Mouse (Mus musculus): ENCODE data around the gene Mpp1. TPM values are rescaled to one million over a fixed set of nuclear protein-coding genes. Genes with fewer than 3 reads are reported as not detected.

The Mpp1 gene
- polyA plus RNA-seq, 1 experiment from 2014 or later: 20.4 TPM

DNA sequence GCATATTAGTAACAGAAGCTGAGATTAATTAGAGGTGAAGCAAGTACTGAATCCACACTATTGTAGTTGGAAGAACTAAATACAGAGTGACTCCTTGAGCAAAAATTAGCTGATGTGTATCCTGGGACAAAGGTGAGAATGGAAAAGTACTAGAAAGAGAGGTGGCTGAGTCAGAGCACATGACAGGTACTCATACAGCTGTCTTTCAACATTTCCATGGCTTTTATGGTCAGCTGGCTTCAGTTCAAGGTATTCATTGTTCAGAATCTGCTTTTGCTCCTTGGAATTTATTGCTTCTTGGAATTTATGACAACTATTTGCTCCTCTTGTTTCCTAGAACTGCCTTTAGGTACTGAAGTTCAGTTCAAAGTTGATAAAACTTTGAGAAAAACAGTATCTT is 6.1 kb upstream of the Mpp1 start:
- Histone ChIP-seq H3K36me3 (ENCODE audit: control insufficient read depth, insufficient read depth, low read length) (no peaks in the 10 kb centered on the region), H3K27me3 (ENCODE audit: control insufficient read depth, insufficient read depth, low read length) (no peaks in the 10 kb centered on the region), H3K4me1 (ENCODE audit: control insufficient read depth, insufficient read depth, low read length) (no peaks in the 10 kb centered on the region), H3K9ac (replicated peaks; ENCODE audit: low read length) (no peak overlapping the region), H3K4me3 (replicated peaks; ENCODE audit: low read depth, low read length) (no peak overlapping the region), H3K27ac (replicated peaks; ENCODE audit: low read depth, low read length) (no peak overlapping the region), H3K9me3 (ENCODE audit: control insufficient read depth, low read length) (no peaks in the 10 kb centered on the region), H3K4me2 (ENCODE audit: low read length) (no peak overlapping the region)
- DNase-seq (no peak), ATAC-seq (ENCODE audit: low FRiP score, low TSS enrichment) (no peak)

DNA sequence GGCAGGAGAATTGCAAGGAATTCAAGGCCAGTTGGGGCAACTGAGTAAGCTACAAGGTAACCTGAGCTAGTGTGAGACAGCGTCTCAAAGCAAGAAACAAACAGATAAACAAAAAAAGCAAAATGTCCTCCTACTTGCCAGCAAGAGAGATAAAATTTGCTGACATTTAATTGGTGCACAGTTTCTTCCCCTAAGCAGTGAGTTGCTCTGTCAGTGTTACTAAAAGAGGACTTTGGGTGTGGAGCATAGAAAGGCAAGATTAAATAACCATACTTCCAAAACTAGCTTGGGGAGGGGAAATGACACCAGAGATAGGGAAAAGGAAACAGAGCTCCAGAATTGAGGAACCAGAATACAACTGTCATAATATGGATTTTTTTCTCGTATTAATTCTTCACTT is 1.3 kb downstream of the Mpp1 start:
- no peaks in the 10 kb centered on the region for H3K27me3 ChIP-seq (ENCODE audit: control insufficient read depth, insufficient read depth, low read length)
- ATAC-seq (ENCODE audit: low FRiP score, low TSS enrichment) (no peak), DNase-seq (no peak)
- no peaks in the 10 kb centered on the region for H3K9me3 ChIP-seq (ENCODE audit: control insufficient read depth, low read length)
- H3K4me1 ChIP-seq (ENCODE audit: control insufficient read depth, insufficient read depth, low read length): no peaks in the 10 kb centered on the region
- no peaks in the 10 kb centered on the region for H3K36me3 ChIP-seq (ENCODE audit: control insufficient read depth, insufficient read depth, low read length)
- H3K4me2 ChIP-seq (ENCODE audit: low read length): no peak overlapping the region
- no peak overlapping the region for H3K27ac ChIP-seq (replicated peaks; ENCODE audit: low read depth, low read length)
- H3K4me3 ChIP-seq (replicated peaks; ENCODE audit: low read depth, low read length): no peak overlapping the region
- 79% methylated on average over 2 of the region's 2 CpGs for WGBS
- H3K9ac ChIP-seq (replicated peaks; ENCODE audit: low read length): no peak overlapping the region

GRCm38 (mm10) chrX:75128333-75128980 is 2.4 kb downstream of the Mpp1 start:
- DNase-seq (no peak), ATAC-seq (ENCODE audit: low FRiP score, low TSS enrichment) (no peak)

GRCm38 (mm10) chrX:75126893-75127292 is 3.9 kb downstream of the Mpp1 start:
- Histone ChIP-seq H3K36me3 (ENCODE audit: control insufficient read depth, insufficient read depth, low read length) (no peaks in the 10 kb centered on the region), H3K9ac (replicated peaks; ENCODE audit: low read length) (no peak overlapping the region), H3K27me3 (ENCODE audit: control insufficient read depth, insufficient read depth, low read length) (no peaks in the 10 kb centered on the region), H3K27ac (replicated peaks; ENCODE audit: low read depth, low read length) (no peak overlapping the region), H3K4me2 (ENCODE audit: low read length) (no peak overlapping the region), H3K4me3 (replicated peaks; ENCODE audit: low read depth, low read length) (no peak overlapping the region), H3K9me3 (ENCODE audit: control insufficient read depth, low read length) (no peaks in the 10 kb centered on the region), H3K4me1 (ENCODE audit: control insufficient read depth, insufficient read depth, low read length) (no peaks in the 10 kb centered on the region)
- ATAC-seq (ENCODE audit: low FRiP score, low TSS enrichment): no peak
- no peak for DNase-seq

More at GRCm38 (mm10) chrX:75128333-75128980, 2.4 kb downstream of the Mpp1 start:
- no peak overlapping the region for H3K9ac ChIP-seq (replicated peaks; ENCODE audit: low read length)
- H3K4me1 ChIP-seq (ENCODE audit: control insufficient read depth, insufficient read depth, low read length): no peaks in the 10 kb centered on the region
- no peaks in the 10 kb centered on the region for H3K9me3 ChIP-seq (ENCODE audit: control insufficient read depth, low read length)
- no peak overlapping the region for H3K4me2 ChIP-seq (ENCODE audit: low read length)
- no peaks in the 10 kb centered on the region for H3K36me3 ChIP-seq (ENCODE audit: control insufficient read depth, insufficient read depth, low read length)
- H3K27ac ChIP-seq (replicated peaks; ENCODE audit: low read depth, low read length): no peak overlapping the region
- no peak overlapping the region for H3K4me3 ChIP-seq (replicated peaks; ENCODE audit: low read depth, low read length)
- H3K27me3 ChIP-seq (ENCODE audit: control insufficient read depth, insufficient read depth, low read length): no peaks in the 10 kb centered on the region

DNA sequence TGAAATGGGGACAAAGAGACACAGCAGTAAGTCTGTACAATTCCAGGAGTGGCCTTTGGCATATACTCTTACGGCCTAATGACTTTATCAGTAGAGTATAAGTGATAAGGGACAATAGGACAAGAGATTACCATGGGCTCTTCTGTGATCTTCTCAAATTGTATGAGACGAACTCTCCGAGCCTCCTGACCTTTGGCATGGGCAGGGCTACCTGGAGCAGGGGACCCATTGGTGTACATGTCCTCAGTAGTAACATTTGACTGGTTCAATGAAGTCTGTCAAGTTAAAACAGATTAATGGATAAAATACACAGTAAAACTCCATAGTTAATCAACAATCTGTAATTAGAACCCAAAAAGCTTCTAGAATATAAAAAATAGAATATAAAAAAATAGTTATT is 5.2 kb downstream of the Mpp1 start:
- DNase-seq: no peak
- H3K36me3 ChIP-seq (ENCODE audit: control insufficient read depth, insufficient read depth, low read length): no peaks in the 10 kb centered on the region
- no peak overlapping the region for H3K9ac ChIP-seq (replicated peaks; ENCODE audit: low read length)
- no peak for ATAC-seq (ENCODE audit: low FRiP score, low TSS enrichment)
- no peaks in the 10 kb centered on the region for H3K9me3 ChIP-seq (ENCODE audit: control insufficient read depth, low read length)
- no peak overlapping the region for H3K4me3 ChIP-seq (replicated peaks; ENCODE audit: low read depth, low read length)
- H3K4me1 ChIP-seq (ENCODE audit: control insufficient read depth, insufficient read depth, low read length): no peaks in the 10 kb centered on the region
- H3K4me2 ChIP-seq (ENCODE audit: low read length): no peak overlapping the region
- no peaks in the 10 kb centered on the region for H3K27me3 ChIP-seq (ENCODE audit: control insufficient read depth, insufficient read depth, low read length)
- no peak overlapping the region for H3K27ac ChIP-seq (replicated peaks; ENCODE audit: low read depth, low read length)
- WGBS: 83% methylated on average over 3 of the region's 3 CpGs

DNA sequence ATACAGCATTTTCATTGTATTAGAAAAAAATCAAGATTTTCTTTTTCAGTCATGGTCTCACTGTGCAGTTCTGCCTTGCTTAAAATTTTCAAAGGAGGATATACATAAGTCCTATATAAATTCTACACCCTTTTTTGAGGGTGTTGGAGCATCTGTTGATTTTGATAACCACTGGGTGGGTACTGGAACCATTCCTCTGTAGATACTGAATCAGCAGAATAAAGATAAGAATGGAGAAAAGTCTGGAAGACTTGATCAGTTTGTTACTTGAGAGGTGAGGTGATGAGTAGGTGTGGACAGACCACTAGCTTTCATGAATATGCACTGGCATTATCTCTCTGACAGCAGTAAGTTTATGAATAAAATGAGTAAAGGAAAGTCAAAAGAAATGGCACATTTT is 15.3 kb downstream of the Mpp1 start:
- H3K4me3 ChIP-seq (replicated peaks; ENCODE audit: low read depth, low read length): no peak overlapping the region
- no peak for ATAC-seq (ENCODE audit: low FRiP score, low TSS enrichment)
- no peak overlapping the region for H3K27ac ChIP-seq (replicated peaks; ENCODE audit: low read depth, low read length)
- no peak overlapping the region for H3K9ac ChIP-seq (replicated peaks; ENCODE audit: low read length)
- no peaks in the 10 kb centered on the region for H3K36me3 ChIP-seq (ENCODE audit: control insufficient read depth, insufficient read depth, low read length)
- H3K4me1 ChIP-seq (ENCODE audit: control insufficient read depth, insufficient read depth, low read length): no peaks in the 10 kb centered on the region
- no peaks in the 10 kb centered on the region for H3K9me3 ChIP-seq (ENCODE audit: control insufficient read depth, low read length)
- no peak for DNase-seq
- H3K27me3 ChIP-seq (ENCODE audit: control insufficient read depth, insufficient read depth, low read length): no peaks in the 10 kb centered on the region
- H3K4me2 ChIP-seq (ENCODE audit: low read length): no peak overlapping the region

- ATAC-seq (ENCODE audit: low FRiP score, low TSS enrichment) (no peak), DNase-seq (no peak)
- H3K9me3 ChIP-seq (ENCODE audit: control insufficient read depth, low read length): no peaks in the 10 kb centered on the region
- H3K4me1 ChIP-seq (ENCODE audit: control insufficient read depth, insufficient read depth, low read length): no peaks in the 10 kb centered on the region
- H3K9ac ChIP-seq (replicated peaks; ENCODE audit: low read length): no peak overlapping the region
- no peak overlapping the region for H3K27ac ChIP-seq (replicated peaks; ENCODE audit: low read depth, low read length)
- whole genome bisulfite sequencing: 94% methylated on average over 6 of the region's 6 CpGs
- peaks cover 33% of the 10 kb centered on the region for H3K36me3 ChIP-seq (ENCODE audit: control insufficient read depth, insufficient read depth, low read length)
- H3K4me3 ChIP-seq (replicated peaks; ENCODE audit: low read depth, low read length): no peak overlapping the region
- H3K27me3 ChIP-seq (ENCODE audit: control insufficient read depth, insufficient read depth, low read length): no peaks in the 10 kb centered on the region
- H3K4me2 ChIP-seq (ENCODE audit: low read length): no peak overlapping the region
These were observed 28.5 kb downstream of the Mpp1 start for GRCm38 (mm10) chrX:75102293-75102692.

DNA sequence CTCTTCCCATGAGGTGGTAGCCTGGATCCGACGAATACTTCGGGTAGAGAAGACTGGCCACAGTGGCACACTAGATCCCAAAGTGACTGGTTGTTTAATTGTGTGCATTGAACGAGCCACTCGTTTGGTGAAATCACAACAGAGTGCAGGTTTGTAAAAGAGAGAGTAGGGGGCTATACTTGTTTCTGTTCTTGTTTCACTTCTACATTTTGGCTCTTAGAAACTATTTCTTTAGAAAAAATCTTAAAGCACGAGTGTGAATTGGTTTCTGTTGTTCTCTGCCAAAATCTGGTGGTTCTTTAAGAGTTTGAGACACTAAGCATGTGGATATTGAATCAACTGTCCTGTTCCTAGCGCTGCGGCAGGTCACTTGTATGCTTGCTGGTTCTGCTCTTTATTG is 32.0 kb downstream of the Mpp1 start:
- Histone ChIP-seq H3K4me2 (ENCODE audit: low read length) (no peak overlapping the region), H3K36me3 (ENCODE audit: control insufficient read depth, insufficient read depth, low read length) (peaks cover 12% of the 10 kb centered on the region), H3K27ac (replicated peaks; ENCODE audit: low read depth, low read length) (no peak overlapping the region), H3K9me3 (ENCODE audit: control insufficient read depth, low read length) (no peaks in the 10 kb centered on the region), H3K4me3 (replicated peaks; ENCODE audit: low read depth, low read length) (no peak overlapping the region), H3K4me1 (ENCODE audit: control insufficient read depth, insufficient read depth, low read length) (no peaks in the 10 kb centered on the region), H3K27me3 (ENCODE audit: control insufficient read depth, insufficient read depth, low read length) (no peaks in the 10 kb centered on the region), H3K9ac (replicated peaks; ENCODE audit: low read length) (no peak overlapping the region)
- 90% methylated on average over 8 of the region's 8 CpGs for WGBS
- ATAC-seq (ENCODE audit: low FRiP score, low TSS enrichment): no peak
- no peak for DNase-seq

DNA sequence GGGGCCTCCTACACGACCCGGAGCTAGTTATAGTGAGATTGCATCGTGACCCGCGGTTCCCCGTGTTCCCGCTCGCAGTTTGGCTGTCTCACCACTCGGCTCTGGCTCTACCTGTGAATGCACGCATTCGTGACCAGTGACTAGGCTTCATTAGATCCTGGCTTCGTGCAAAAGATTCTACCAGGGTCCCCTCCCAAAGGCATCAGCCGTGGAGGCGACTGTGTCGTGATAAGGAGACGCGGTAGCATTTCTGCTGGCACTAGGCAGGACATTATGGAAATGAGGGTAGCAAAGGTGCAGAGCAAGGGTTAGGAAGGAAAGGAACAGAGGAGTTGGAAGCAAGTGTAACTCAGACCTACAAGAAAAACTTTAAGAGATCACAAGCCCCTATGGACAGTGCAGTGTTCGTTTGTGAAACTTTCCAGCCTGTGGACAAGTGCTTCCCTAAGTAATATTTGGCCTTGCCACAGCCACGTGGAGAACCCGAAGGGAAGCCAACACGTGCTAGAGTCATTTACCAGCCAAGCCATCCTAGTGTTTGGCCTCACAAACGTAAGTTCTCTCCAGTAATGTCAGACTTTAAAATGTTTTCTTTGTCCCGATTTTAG is 34.5 kb downstream of the Mpp1 start:
- peak overlapping the region; percentile 47 for H3K4me3 ChIP-seq (replicated peaks; ENCODE audit: low read depth, low read length)
- H3K9ac ChIP-seq (replicated peaks; ENCODE audit: low read length): peak overlapping the region; percentile 49
- no peaks in the 10 kb centered on the region for H3K4me1 ChIP-seq (ENCODE audit: control insufficient read depth, insufficient read depth, low read length)
- peak overlapping the region; percentile 51 for H3K4me2 ChIP-seq (ENCODE audit: low read length)
- DNase-seq (peak; percentile 25), ATAC-seq (ENCODE audit: low FRiP score, low TSS enrichment) (peak; percentile 25)
- 18% methylated on average over 23 of the region's 23 CpGs for WGBS
- H3K27ac ChIP-seq (replicated peaks; ENCODE audit: low read depth, low read length): peak overlapping the region; percentile 65
- no peaks in the 10 kb centered on the region for H3K27me3 ChIP-seq (ENCODE audit: control insufficient read depth, insufficient read depth, low read length)
- H3K36me3 ChIP-seq (ENCODE audit: control insufficient read depth, insufficient read depth, low read length): peaks cover 8% of the 10 kb centered on the region; the same call in 1 of the 2 replicates
- H3K9me3 ChIP-seq (ENCODE audit: control insufficient read depth, low read length): no peaks in the 10 kb centered on the region
